Mouse (Mus musculus): Measurements from ENCODE around the gene Olfr313. TPM values are rescaled to one million over a fixed set of nuclear protein-coding genes. Genes with fewer than 3 reads are reported as not detected.
"Not testable (repeated sequence)": the region's sequence is repeated elsewhere in the genome, so short reads cannot be mapped to it uniquely, and the experiment has no call there.

Gene Olfr313
- not detected in 2 replicates for polyA plus RNA-seq (2015; fragmentation: Nextera tagmentation; extraction: Ambion mirVana)

GRCm38 (mm10) chr11:58814700-58815099 is at the start of gene Olfr313:
Gene Olfr313 (plus strand): TSS chr11:58815000.
- WGBS: 64% methylated on average over 1 of the region's 1 CpGs

GRCm38 (mm10) chr11:58772888-58773287 is 41.9 kb upstream of the Olfr313 start, which contains the start of gene Olfr315:
Gene Olfr315 (plus strand): TSS chr11:58773188.
- H3K27ac ChIP-seq (replicated peaks): no peak within 1 kb of the TSS
- H3K9me3 ChIP-seq (replicated peaks): no peaks in the 10 kb centered on the region
- no peak for ATAC-seq (ENCODE audit: low FRiP score)
- no peaks in the 10 kb centered on the region for H3K4me1 ChIP-seq
- no peaks in the 10 kb centered on the region for H3K36me3 ChIP-seq
- H3K4me2 ChIP-seq: no peak within 1 kb of the TSS
- no peak within 1 kb of the TSS for H3K9ac ChIP-seq (replicated peaks)
- no peak within 1 kb of the TSS for H3K4me3 ChIP-seq (replicated peaks)
- no peaks in the 10 kb centered on the region for H3K27me3 ChIP-seq (replicated peaks)

More at GRCm38 (mm10) chr11:58814700-58815099, at the start of gene Olfr313:
- not testable (repeated sequence) for H3K27ac ChIP-seq (replicated peaks); H3K36me3 ChIP-seq; H3K4me3 ChIP-seq (replicated peaks); H3K4me1 ChIP-seq; H3K9me3 ChIP-seq (replicated peaks); ATAC-seq (ENCODE audit: low FRiP score); H3K27me3 ChIP-seq (replicated peaks); H3K4me2 ChIP-seq; H3K9ac ChIP-seq (replicated peaks)

DNA sequence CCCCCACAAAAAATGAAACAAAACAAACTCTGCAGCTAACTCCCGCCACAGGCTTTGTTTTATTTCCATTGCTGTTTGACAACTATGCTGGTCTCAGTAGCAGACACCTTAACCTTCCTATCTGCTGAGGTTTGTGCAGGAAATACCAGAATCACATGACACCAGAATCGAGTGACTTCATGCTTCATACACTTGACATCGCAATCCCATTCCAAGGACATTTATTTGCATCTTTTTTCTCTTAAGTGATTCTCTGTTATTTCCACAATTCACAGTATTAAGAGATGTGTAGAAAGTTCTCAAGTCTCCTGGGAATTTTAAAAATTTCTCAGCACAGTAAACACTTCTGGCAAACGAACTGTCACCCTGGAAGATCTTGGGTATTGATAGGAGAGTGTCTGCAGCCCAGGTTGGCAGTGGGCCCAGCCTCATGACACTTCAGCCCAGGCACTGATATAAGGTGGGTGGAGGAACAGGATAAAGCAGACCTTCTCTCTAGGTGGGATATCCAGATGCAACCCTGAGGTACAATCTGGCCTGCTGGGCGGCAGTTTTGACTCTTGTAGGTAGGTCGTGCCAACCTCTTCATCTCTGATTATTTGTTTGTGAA is 32.2 kb upstream of the Olfr313 start, which contains the start of gene Olfr314:
Gene Olfr314, plus strand, starts transcription at position 473 of the 610 bp plus-strand sequence.
- Histone ChIP-seq H3K36me3 (no peaks in the 10 kb centered on the region), H3K4me1 (no peaks in the 10 kb centered on the region), H3K4me2 (no peak within 1 kb of the TSS), H3K9me3 (replicated peaks) (no peaks in the 10 kb centered on the region), H3K4me3 (replicated peaks) (no peak within 1 kb of the TSS), H3K27me3 (replicated peaks) (no peaks in the 10 kb centered on the region), H3K27ac (replicated peaks) (no peak within 1 kb of the TSS), H3K9ac (replicated peaks) (no peak within 1 kb of the TSS)
- no peak for ATAC-seq (ENCODE audit: low FRiP score)
- 85% methylated on average over 6 of the region's 6 CpGs for WGBS

GRCm38 (mm10) chr11:58784182-58784581 is 30.6 kb upstream of the Olfr313 start:
- H3K4me3 ChIP-seq (replicated peaks): no peak overlapping the region
- no peaks in the 10 kb centered on the region for H3K36me3 ChIP-seq
- no peak for ATAC-seq (ENCODE audit: low FRiP score)
- H3K4me1 ChIP-seq: no peaks in the 10 kb centered on the region
- no peaks in the 10 kb centered on the region for H3K27me3 ChIP-seq (replicated peaks)
- H3K4me2 ChIP-seq: no peak overlapping the region
- H3K9me3 ChIP-seq (replicated peaks): no peaks in the 10 kb centered on the region
- H3K9ac ChIP-seq (replicated peaks): no peak overlapping the region
- no peak overlapping the region for H3K27ac ChIP-seq (replicated peaks)
- WGBS: 93% methylated on average over 2 of the region's 2 CpGs

- Histone ChIP-seq H3K36me3 (no peaks in the 10 kb centered on the region), H3K27ac (replicated peaks) (no peak overlapping the region), H3K9me3 (replicated peaks) (no peaks in the 10 kb centered on the region), H3K4me3 (replicated peaks) (no peak overlapping the region), H3K4me1 (no peaks in the 10 kb centered on the region), H3K4me2 (no peak overlapping the region), H3K27me3 (replicated peaks) (no peaks in the 10 kb centered on the region), H3K9ac (replicated peaks) (no peak overlapping the region)
- no peak for ATAC-seq (ENCODE audit: low FRiP score)
- 87% methylated on average over 10 of the region's 10 CpGs for WGBS
These were observed 27.1 kb upstream of the Olfr313 start for GRCm38 (mm10) chr11:58787651-58788050.

- H3K27me3 ChIP-seq (replicated peaks): no peaks in the 10 kb centered on the region
- no peak overlapping the region for H3K4me2 ChIP-seq
- H3K9ac ChIP-seq (replicated peaks): no peak overlapping the region
- H3K4me3 ChIP-seq (replicated peaks): no peak overlapping the region
- 89% methylated on average over 8 of the region's 8 CpGs for WGBS
- H3K9me3 ChIP-seq (replicated peaks): no peaks in the 10 kb centered on the region
- no peaks in the 10 kb centered on the region for H3K36me3 ChIP-seq
- H3K27ac ChIP-seq (replicated peaks): no peak overlapping the region
- no peak for ATAC-seq (ENCODE audit: low FRiP score)
- no peaks in the 10 kb centered on the region for H3K4me1 ChIP-seq
These were observed 26.5 kb upstream of the Olfr313 start for GRCm38 (mm10) chr11:58788346-58788745.

DNA sequence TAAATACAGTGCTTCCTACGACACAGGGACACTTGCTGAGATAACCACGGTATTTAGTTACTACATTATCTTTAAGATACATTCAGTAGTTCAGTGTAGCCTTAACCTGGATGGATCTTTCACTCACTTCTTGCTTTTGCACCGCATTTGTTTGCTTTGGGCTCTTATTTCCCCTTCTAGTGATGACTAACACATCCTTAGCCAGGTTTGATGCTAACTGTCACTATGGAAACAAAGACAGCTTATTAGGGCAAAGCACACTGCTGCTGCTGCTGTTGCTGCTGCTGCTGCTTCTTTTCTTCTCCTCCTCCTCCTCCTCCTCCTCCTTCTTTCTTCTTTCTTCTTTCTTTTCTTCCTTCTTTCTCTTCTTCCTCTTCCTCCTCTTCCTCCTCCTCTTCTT is 25.3 kb upstream of the Olfr313 start:
- no peak overlapping the region for H3K9ac ChIP-seq (replicated peaks)
- no peaks in the 10 kb centered on the region for H3K36me3 ChIP-seq
- no peak overlapping the region for H3K4me2 ChIP-seq
- H3K4me1 ChIP-seq: no peaks in the 10 kb centered on the region
- no peak overlapping the region for H3K4me3 ChIP-seq (replicated peaks)
- H3K27me3 ChIP-seq (replicated peaks): no peaks in the 10 kb centered on the region
- WGBS: 39% methylated on average over 3 of the region's 3 CpGs
- ATAC-seq (ENCODE audit: low FRiP score): no peak
- H3K9me3 ChIP-seq (replicated peaks): no peaks in the 10 kb centered on the region
- no peak overlapping the region for H3K27ac ChIP-seq (replicated peaks)

- no peak overlapping the region for H3K27ac ChIP-seq (replicated peaks)
- H3K4me1 ChIP-seq: no peaks in the 10 kb centered on the region
- no peak for ATAC-seq (ENCODE audit: low FRiP score)
- no peak overlapping the region for H3K4me3 ChIP-seq (replicated peaks)
- no peaks in the 10 kb centered on the region for H3K9me3 ChIP-seq (replicated peaks)
- H3K9ac ChIP-seq (replicated peaks): no peak overlapping the region
- no peaks in the 10 kb centered on the region for H3K36me3 ChIP-seq
- WGBS: 61% methylated on average over 2 of the region's 2 CpGs
- no peaks in the 10 kb centered on the region for H3K27me3 ChIP-seq (replicated peaks)
- H3K4me2 ChIP-seq: no peak overlapping the region
These were observed 24.7 kb upstream of the Olfr313 start for GRCm38 (mm10) chr11:58790053-58790452.

- H3K4me3 ChIP-seq (replicated peaks): no peak overlapping the region
- no peaks in the 10 kb centered on the region for H3K27me3 ChIP-seq (replicated peaks)
- H3K4me2 ChIP-seq: no peak overlapping the region
- H3K27ac ChIP-seq (replicated peaks): no peak overlapping the region
- no peak overlapping the region for H3K9ac ChIP-seq (replicated peaks)
- WGBS: 87% methylated on average over 6 of the region's 6 CpGs
- no peak for ATAC-seq (ENCODE audit: low FRiP score)
- H3K9me3 ChIP-seq (replicated peaks): no peaks in the 10 kb centered on the region
- no peaks in the 10 kb centered on the region for H3K4me1 ChIP-seq
- no peaks in the 10 kb centered on the region for H3K36me3 ChIP-seq
These were observed 24.2 kb upstream of the Olfr313 start for GRCm38 (mm10) chr11:58790646-58791045.

GRCm38 (mm10) chr11:58795856-58796255 is 18.9 kb upstream of the Olfr313 start:
- WGBS: 73% methylated on average over 2 of the region's 2 CpGs
- H3K9ac ChIP-seq (replicated peaks): no peak overlapping the region
- no peaks in the 10 kb centered on the region for H3K9me3 ChIP-seq (replicated peaks)
- H3K36me3 ChIP-seq: no peaks in the 10 kb centered on the region
- no peak overlapping the region for H3K27ac ChIP-seq (replicated peaks)
- no peak for ATAC-seq (ENCODE audit: low FRiP score)
- H3K27me3 ChIP-seq (replicated peaks): no peaks in the 10 kb centered on the region
- H3K4me3 ChIP-seq (replicated peaks): no peak overlapping the region
- H3K4me1 ChIP-seq: no peaks in the 10 kb centered on the region
- H3K4me2 ChIP-seq: no peak overlapping the region

- Histone ChIP-seq H3K9me3 (replicated peaks) (no peaks in the 10 kb centered on the region), H3K9ac (replicated peaks) (no peak overlapping the region), H3K27me3 (replicated peaks) (no peaks in the 10 kb centered on the region), H3K36me3 (no peaks in the 10 kb centered on the region), H3K4me1 (peaks cover 4% of the 10 kb centered on the region; the same call in 1 of the 2 replicates), H3K4me2 (no peak overlapping the region), H3K27ac (replicated peaks) (no peak overlapping the region), H3K4me3 (replicated peaks) (no peak overlapping the region)
- no peak for ATAC-seq (ENCODE audit: low FRiP score)
- 83% methylated on average over 7 of the region's 7 CpGs for WGBS
These were observed 17.9 kb upstream of the Olfr313 start for GRCm38 (mm10) chr11:58796850-58797249.

- Histone ChIP-seq H3K27me3 (replicated peaks) (no peaks in the 10 kb centered on the region), H3K9me3 (replicated peaks) (no peaks in the 10 kb centered on the region), H3K36me3 (no peaks in the 10 kb centered on the region), H3K27ac (replicated peaks) (no peak overlapping the region), H3K4me3 (replicated peaks) (no peak overlapping the region), H3K4me2 (no peak overlapping the region), H3K9ac (replicated peaks) (no peak overlapping the region), H3K4me1 (peaks cover 7% of the 10 kb centered on the region; the same call in 1 of the 2 replicates)
- ATAC-seq (ENCODE audit: low FRiP score): no peak
- WGBS: 88% methylated on average over 5 of the region's 5 CpGs
These were observed 15.1 kb upstream of the Olfr313 start for GRCm38 (mm10) chr11:58799747-58800146.

All from neural tube, embryonic 15.5 days (tissue).